Mouse (Mus musculus) left cerebral cortex, postnatal 36 days (tissue): ENCODE results near the gene Atg101. TPM values are rescaled to one million over a fixed set of nuclear protein-coding genes. Genes with fewer than 3 reads are reported as not detected.

Experiments
- DNase-seq, 2 experiments: peaks; one replicate each; pipeline ENCODE4 v3.0.0; 2021 to 2022; ENCODE audit warnings: low spot score in 2 of 2, mixed read lengths in 1 of 2
- intact Hi-C: fragments of 180-260 bp; cut with DNase I; formaldehyde crosslinking; loops from one replicate; pipeline ENCODE4 v1.15.1; 2025
- total RNA-seq, 2 experiments: library from RNA; stranded (reverse); gene quantifications; 2 replicates each; pipeline ENCODE4 v1.2.3; 2021

Gene Atg101
- total RNA-seq, 2 experiments from 2014 or later = 43.5 to 45.5 TPM

DNA sequence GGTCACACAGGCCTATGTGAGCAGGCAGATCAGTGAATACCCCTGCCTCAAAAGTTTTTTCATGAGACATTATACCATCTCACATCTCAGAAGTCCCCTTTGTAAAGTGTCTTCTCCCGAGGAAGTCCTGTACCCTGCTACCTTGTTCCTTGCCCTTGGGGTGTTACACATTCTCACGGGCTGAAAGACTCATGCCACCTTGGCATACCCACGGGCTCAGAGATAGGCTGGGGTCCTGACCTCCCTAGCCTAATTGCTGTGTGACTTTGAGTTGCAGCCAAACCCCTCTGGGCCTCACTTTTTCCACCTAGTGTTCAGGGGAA, 30.5 kb upstream of the Atg101 start:
- no peak for DNase-seq
- intact Hi-C loops = no loop called here

DNA sequence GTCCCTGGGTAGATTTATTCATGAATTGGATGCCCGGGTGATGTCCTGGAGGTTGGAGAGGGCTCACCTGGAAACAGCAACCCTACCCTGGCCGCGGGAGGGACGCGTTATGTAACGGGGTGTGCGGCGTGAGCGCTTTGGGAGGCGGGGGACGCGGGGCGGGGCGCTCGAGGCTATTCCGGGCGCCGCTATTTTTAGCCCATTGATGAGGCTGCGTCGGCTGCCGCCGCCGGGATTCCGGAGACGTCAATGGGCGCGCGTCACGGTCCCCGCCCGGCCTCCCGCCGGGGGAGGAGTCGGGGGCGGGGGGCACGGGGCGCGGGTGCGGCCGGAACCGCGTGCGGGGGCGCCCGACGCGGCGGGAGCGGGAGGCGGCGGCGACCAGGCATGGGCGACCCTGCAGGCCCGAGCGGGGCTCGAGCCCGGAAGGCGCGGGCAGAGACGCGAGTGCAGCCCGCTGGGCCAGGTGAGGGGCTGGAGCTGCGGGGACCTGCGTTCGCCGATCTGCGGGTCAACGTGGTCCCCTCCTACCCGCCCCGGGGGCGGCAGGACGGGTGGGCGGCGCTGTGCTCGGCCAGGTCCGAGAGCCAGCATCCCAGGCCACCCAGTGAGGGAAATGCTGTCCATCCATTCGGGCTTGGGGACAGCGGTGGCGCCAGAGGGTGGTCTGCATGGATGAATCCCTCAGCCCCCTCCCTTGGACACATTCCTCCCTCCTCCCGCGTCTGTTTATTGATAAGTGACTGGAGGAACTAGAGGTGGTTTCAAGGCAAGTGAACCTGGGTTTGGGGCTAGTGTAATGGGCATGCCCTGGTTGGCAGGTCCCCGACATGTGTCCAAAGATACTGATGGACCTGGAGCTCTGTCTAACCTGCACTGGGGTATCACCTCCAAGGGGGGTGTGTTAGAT, 29.9 kb upstream of the Atg101 start, which contains the start of gene Nr4a1:
TSS of gene Nr4a1 (plus strand) at position 384 of the 910 bp plus-strand sequence.
- intact Hi-C loops = loop anchor here (1.0 kb wide), 1 partner anchor 8 kb away; no protein-coding TSS in a partner anchor
- DNase-seq = peak; percentile 82 to 90

DNA sequence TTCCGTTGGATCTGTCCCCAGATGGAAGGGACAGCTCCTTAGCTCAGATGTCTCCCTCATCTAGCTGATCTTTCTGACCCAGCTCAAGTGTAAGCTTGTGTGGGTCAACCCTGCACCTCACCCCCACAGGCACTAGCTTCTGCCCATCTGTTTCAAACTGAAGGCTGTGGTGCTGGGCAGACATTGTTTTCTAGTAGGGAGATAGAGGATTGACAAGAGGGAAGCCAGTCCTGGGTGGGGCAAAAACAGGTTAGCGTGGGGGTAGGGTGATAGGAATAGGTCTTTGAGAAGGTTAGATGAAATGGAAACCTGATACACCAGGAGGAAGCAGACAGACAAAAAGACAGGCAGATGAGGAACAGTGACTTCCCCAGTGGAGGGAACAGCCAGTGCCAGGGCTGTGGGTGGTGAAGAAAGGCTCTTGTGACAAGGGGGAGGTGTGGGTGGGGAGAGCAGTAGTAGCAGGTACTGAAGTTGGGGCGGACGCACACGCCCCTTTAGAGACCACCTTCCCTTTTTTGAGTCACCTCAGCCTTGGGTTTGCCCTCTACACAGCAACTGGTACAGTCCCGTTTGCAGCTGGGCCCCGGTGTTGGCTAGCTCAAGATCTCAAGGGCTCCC, 28.1 kb upstream of the Atg101 start:
- no peak for DNase-seq
- intact Hi-C loops = no loop called here

DNA sequence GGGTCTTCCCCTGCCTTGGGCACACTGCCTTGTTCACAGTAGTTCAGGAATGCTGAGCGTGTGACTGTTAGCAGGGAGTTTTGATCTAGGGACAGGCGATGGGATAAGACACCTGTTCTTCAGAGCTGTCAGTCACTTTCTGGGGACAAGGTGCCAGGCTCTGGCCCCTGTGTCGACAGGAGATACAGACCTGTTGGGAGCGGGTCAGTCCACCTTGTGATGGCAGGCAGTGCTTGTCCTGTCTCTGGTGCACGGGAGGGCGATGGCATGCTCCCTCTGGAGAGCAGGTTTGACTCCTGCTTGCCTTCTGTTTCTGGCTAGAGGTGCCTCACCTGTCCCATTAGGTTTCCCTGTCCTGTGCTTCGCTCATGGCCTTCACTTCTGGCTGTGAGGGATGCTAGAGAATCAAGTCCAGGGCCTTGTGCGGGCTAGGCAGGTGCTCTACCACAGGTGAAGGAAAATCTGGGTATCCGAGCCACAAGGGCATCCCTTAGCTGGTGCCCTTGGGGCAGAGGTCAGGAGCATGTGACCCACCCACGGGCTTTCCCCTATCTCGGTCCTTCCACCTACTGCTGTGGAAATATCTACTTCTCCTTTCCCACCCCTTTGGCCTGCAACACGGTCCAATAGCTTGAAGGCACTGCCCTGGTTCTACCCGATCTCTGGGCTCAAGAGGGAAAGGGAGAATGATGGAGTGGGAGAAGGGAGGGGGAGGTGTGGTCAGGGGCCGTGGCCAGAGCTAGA, 27.4 kb upstream of the Atg101 start:
- no peak for DNase-seq
- intact Hi-C loops = no loop called here

DNA sequence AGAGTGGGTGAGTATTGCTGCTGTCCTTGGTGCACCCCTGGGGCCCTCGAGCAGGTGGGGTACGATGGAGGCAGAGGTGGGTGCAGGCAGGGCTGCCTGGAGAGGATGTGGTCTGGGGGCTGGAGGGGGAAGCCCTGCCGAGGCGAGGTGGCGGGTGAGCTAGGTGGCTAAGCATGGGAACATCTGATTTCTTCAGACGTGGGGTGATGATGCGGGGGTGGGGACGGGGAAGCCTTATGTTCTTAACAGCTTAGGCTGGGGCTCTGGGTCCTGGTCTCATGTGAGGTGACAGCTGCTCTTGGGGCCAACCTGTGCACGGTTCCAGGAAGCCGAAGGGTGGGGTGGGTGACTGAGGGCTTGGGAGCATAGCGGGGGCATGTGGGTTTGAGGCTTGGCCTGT, 25.7 kb upstream of the Atg101 start:
- intact Hi-C loops = no loop called here
- no peak for DNase-seq

DNA sequence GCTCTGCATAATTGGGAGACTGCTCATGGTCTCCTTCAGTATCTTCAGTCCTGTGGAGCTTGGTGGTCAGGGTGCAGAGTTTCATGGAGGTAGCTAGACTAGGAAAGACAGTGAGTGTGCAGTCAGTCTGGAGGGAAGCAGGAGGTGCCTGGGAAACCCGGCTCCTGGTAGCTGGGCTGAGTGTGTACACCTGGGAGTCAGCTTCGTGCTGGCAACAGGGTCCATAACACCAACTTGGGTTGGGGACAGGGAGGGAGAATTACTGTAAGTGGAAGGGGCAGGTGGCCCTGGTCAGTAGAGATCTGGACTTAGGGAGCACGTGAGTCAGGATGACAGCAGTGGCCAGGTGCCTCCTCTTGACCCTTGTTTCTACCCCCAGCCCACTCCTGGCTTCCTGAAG, 24.1 kb upstream of the Atg101 start:
- DNase-seq = no peak
- intact Hi-C loops = no loop called here

DNA sequence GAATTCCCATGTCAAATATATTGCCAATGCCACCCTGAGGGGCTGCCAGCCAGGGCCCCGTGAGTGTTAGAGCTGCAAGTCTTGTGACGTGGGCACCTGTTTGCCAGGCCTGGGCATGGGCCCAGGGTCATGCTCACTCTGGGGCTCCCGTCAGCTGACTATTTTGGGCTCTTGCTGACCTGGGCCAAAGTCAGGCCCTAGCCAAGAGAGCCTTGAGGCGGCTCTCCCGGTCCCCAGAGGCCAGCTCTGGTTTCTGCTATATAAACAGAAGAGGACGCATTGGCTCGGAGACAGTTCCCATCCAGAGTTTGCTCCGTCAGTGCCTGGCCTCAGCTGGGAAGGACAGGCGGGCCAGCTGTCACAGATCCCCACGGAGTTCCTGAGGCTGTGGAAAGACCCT, 23.7 kb upstream of the Atg101 start:
- no peak for DNase-seq
- intact Hi-C loops = no loop called here

DNA sequence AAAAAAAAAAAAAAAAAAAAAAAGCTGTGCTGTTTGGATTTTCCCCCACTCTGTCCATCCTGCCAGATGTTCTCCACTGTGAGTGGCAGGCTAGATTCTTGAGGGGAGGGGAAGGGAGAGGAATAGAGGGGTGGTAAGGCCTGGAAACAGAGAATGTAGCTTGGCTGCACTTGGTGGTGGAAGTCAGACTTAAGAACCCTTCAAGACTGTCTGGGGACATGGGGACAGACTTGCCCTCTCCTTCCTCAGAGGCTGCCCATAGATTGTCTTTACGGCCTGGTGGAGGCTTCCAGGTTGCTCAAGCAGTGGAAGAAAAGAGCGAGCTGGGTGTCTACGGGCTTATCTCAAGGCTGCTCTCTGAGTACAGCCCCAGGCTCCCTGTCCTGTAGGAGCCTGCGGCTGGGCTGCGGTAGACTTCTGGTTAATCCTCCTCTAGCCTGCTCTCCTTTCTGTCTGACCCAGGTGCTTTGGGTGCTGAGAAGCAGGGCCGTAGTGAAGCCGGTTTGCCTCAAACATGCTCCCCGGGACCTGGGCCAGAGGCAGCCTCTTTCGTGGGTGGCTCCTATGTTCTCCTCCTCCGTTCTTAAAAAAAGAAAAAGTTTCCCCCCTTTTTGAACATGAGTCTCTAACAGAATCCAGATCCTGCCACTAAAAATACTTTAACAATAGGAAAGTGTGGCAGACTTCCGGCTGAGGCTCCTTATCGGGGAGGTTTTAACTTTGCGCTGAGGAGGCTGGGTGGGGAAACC, 23.0 kb upstream of the Atg101 start:
- DNase-seq = no peak
- intact Hi-C loops = no loop called here

DNA sequence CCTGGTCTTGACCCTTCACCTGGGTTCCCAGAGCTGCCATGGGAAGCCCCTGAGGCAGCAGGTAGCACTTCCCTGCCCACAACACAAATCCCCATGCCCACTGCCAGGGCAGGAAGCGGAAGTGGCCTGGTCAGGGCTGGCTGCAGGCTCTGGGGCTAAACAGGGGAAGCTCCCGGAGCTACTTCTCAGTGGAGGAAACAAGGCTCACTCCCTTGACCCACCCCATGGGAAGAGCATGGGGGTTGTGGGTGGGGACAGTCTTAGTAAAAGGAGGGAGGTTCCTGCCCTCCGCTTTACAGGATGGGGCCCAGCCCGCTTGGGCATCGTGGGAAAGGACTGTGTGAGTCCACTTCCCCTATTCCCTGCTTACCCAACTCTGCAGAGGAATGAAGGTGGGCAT, 21.6 kb upstream of the Atg101 start:
- DNase-seq = no peak
- intact Hi-C loops = no loop called here

DNA sequence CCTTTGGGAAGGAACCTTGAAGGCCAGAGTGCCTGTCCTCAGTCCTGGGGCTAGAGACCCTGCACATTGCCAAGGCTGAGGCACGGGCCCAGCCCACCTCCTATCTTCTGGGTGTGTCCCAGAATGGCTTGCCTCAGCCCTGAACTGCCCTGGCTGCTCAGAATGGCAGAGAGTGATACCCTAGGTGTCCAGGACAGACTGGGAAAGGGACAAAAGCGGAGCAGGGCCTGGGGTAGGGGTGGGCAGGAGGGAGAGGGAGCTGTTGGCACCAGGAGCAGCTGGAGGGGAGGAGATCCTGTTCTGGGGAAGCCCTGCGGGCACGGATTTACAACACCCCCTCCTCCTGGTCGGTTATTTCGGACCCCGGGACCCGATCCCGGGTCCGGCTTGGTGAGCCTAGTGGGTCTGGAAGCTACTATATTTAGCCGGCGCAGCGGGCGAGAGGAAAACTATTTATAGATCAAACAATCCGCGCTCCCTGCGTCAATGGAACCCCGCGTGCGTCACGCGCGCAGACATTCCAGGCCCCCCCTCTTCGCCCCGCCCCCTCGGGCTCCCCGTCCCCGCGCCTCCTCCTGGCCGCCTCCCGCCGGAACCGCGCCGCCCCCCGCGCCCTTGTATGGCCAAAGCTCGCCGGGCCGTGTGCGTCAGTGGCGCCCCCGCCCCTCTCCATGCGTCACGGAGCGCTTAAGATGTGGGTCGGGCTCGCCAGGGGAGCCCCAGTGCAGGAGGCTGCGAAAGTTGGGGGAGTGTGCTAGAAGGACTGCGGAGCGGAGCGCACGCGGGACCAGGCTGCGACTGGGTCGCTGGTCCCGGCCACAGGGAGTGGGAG, 17.7 kb upstream of the Atg101 start:
- peak; percentile 93 to 95 for DNase-seq
- intact Hi-C loops = loop anchor here (2.0 kb wide), 1 partner anchor 20 kb away; no protein-coding TSS in a partner anchor

DNA sequence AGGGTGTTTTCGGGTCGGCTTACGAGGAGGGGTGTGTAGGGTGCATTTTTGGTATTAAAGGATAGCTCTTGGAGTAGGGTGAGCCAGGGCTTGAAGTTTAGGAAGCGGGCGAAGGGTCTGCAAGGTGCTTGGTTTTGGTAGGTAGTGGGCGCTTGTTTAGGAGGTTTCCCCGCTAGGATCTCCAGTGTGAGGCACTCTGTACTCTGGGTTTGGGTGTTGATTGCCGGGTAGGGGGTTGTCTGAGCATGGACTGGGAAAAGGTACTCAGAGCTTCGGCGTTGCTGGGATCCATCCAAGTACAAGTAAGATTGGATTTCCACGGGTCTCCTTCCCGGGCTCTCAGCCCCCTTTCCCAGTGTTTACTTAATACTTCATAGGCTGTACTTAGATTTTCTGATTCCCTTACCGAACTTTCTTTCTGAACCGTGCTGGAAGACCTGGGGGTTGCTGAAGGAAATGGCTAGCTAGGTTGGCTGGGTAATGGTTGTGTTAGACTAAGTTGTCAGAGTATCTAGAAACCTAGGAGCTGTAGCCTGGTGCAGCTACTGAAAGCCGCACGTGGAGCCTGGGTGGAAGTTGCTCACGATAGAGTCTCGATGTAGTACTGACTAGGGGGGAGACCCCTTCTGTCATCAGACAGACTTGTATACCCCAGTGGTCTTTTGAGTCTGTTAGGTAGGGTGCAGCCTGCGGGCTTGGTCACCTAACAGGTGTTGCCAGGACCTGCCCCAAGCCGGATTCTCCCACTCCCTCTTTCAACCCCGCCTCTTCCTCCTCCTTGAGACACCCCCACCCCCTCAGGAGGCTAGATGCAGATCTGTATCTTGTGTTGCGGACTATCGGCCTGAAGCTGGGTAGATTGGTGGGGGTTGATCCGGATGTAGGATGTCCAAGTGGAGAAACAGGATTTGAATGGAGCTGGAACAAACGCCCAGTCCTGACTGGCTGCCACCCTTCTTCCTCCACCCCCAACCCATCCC, 16.7 kb upstream of the Atg101 start:
- DNase-seq = no peak
- intact Hi-C loops = loop anchor here (2.0 kb wide), 1 partner anchor 21 kb away; no protein-coding TSS in a partner anchor

DNA sequence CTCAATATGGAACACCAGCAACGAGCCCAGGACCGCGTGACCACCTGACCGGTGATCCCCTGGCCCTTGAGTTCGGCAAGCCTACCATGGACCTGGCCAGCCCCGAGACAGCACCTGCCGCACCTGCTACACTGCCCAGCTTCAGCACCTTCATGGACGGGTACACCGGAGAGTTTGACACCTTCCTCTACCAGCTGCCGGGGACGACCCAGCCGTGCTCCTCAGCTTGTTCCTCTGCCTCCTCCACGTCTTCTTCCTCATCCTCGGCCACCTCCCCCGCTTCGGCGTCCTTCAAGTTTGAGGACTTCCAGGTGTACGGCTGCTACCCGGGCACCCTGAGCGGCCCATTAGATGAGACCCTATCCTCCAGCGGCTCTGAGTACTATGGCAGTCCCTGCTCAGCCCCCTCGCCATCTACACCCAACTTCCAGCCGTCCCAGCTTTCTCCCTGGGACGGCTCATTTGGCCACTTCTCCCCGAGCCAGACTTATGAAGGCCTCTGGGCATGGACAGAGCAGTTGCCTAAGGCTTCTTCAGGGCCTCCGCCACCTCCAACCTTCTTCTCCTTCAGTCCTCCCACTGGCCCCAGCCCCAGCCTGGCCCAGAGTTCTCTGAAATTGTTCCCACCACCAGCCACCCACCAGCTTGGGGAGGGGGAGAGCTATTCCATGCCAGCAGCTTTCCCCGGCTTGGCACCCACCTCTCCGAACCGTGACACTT, 13.8 kb upstream of the Atg101 start:
- DNase-seq = no peak
- intact Hi-C loops = no loop called here

DNA sequence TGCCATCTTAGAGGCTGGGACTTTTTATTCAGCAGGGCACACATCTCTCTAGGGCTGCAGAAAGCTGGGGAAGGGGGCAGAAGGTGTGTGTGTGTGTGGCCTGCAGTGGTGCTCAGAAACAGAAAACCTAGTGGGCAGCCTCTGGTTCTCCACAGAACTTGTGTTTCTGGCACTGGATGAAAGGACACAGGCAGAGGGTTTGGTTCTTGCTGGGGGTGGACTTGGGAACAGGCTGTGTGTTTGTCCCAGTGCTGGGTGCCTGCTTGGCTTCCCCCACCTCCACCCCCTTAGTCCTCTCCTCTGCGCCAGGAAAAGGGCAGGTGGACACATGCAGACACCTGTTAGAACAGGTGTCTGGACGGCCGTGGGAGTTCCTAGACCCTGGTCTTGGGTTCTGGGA, 13.0 kb upstream of the Atg101 start:
- intact Hi-C loops = no loop called here
- no peak for DNase-seq

DNA sequence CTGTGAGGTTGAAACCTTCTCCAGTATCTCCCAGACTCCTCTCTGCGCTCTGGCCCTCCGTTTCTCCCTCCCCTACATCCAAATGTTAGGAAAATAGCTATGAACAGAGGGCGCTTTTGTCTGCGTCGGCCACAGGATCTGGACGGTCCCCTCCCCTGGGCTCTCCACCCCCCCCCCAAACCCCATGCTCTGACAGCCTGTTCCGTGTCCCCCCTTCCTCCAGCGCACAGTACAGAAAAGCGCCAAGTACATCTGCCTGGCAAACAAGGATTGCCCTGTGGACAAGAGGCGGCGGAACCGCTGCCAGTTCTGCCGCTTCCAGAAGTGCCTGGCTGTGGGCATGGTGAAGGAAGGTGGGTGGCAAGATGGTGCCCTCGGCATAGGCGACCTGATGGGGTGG, 12.6 kb upstream of the Atg101 start:
- DNase-seq = no peak
- intact Hi-C loops = no loop called here

DNA sequence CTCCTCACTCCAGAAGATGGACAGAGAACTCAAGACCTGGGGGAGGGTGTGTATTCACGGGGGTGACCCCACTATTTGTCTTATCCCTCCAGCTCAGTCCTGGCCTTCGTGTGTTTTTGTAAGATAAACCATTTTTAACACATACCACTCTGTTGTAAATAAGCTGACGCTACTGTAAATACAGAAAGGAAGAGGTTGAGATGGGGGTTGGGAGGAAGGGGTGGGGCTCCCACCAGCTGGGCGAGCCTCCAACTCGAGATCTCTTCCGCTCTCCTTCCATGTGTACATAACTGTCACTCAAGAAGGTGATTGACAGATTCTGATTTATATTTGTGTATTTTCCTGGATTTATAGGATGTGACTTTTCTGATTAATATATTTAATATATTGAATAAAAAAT, 9.7 kb upstream of the Atg101 start:
- intact Hi-C loops = no loop called here

DNA sequence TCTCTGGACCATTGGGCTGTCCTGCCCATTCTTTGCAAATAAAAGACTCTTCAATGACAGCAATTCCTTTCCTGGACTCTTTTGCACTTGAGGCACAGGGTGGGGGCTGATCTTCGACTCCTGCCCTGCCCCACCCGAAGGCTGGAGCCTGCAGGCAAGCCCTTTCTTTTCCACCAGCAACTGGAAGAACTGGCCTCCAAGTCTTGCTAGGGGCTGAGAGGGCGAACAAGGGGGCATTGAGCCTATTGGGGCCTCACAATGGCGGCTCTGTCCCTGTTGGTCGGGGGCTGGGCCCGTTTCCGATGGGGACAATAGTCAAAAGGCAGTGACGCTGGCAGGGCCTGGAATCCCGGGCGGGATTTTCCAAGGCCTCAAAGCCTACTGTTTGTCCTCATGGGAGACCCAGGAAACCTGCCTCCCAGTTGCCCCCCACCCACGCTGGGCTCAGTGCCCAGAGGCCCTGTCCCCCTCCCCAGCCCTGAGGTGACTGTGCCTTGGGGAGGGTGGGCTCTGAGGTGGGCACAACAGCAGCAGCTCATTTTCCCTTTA, 6.6 kb upstream of the Atg101 start:
- intact Hi-C loops = no loop called here
- DNase-seq = no peak

More for the DNA sequence above, 9.7 kb upstream of the Atg101 start:
- DNase-seq = no peak

DNA sequence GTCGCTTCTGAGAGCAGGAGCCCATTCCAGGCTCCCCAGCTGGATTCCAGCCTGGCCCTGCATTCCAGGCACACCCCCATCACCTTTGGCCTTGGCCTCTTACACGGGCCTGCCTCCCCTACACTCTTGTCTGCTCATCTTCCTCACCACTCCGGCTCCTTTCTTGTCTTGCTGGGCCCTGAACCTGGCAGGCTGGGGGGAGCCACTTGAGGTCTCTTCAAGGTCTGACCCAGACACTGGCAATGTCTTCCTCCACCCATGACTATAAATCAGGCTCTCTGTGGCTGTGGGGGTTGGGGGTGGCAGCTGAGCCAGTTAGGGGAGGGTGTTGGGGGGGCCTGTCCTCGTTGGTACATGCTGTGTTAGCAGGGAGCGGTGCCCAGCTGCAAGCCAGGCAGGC, 5.5 kb upstream of the Atg101 start:
- intact Hi-C loops = no loop called here
- no peak for DNase-seq
